Mouse (Mus musculus) c-Kit-negative CD71-positive TER-119-positive erythroid progenitor cells, embryonic 14.5 days (primary cell): ENCODE results near the gene Tfip11.

ENCODE experiments used
- DNase-seq: peaks from one replicate; pipeline ENCODE4 v3.0.0-alpha.2; 2013; ENCODE audit warnings: low read depth, low spot score

Tfip11 gene

DNA sequence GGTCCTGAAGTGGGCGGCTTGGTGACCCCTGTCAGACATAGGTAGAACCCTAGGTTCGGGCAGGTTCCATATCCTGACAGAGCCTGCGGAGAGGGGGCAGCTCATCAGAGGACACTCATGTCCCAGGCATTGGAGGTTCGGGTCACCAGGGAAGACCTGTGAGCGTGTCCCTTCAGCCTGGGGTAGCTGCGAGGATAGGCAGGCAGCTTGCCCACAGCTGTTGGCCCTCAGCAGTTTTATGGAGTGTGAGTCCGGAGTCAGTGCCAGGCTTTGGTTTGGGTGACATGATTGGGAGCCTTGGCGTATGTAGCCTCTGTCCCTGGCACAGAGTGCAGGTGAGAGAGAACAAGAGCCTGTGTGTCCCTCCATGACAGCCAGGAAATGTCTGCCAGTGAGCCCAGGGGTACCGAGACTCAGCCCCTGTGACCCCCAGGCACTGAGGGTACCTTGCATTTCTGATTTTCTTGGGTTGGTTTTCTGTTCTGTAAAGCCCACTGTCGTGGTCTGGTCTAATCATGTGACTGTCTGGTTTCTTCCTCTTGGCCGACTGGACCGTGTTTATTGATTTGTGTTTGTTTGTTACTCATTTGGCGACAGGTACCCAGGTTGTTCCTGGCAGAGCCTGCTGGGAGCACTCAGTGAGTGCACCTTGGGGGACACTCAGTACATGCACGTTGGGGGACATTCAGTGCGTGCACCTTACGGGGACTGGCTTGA is 36.2 kb upstream of the Tfip11 start:
- no peak for DNase-seq

DNA sequence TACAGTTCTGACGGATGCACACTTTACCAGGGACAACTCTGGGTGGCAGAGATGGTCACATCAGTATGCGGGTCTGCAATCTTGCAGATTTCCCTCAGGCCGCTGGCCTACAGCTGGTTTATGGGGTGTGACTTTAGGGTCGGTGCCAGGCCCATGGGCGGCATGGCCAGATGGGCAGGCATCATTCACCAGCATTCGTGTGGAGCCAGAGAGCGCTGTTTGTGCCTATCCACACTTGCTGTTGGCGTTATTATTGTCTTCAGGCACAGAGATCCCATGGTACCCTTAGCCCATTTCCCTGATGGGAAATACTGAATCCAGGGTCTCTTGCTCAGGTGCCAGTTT is 35.6 kb upstream of the Tfip11 start:
- DNase-seq, result no peak

DNA sequence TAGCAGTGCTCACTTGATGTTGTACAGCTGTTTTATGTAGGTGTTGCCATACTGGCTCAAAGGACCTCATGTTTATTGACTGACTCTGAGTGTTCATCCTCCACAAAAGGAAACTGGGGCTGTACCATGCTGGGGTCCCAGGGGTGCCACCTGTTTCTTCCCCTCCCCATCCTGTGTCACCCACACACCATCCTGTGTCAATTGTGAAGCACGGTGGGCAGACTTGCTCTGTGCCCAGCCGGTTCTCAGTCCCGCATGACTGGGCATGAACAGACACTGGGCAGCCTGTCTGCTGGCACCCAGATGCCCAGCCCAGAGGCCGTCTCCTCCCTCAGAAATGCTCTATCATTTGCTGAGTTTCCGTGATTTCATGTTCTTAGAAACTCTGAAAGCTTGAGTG is 34.3 kb upstream of the Tfip11 start:
- no peak for DNase-seq

DNA sequence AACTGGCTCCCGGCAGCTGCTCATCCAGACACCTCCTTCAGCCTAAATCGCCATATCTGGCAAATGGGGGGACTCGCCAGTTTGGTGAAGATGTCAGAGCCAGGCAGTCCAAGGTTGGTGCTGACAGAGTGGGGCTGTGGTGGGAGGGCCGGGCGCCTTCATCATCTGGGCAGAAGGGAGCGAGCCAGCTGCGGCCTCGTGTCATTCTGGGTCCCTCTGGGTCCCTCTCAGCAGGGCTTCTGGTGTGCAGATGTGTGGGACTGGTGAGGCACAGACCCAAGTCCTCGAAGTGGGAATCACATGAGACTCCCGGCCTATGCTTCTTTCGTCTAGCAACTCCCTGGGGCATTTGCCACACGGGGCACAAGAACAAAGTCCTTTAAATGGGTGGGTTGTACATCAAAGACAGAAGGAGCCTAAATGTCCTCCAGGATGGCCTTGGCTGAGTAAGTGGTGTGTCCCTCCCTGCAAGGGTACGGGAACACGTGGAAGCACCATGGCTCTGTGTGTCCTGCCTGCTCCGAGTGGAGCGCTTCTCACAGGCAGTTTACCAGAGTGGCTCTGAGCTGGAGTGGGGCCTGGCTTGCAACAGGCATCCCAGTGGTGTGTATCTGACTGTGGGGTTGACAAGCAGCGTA is 33.7 kb upstream of the Tfip11 start:
- no peak for DNase-seq

DNA sequence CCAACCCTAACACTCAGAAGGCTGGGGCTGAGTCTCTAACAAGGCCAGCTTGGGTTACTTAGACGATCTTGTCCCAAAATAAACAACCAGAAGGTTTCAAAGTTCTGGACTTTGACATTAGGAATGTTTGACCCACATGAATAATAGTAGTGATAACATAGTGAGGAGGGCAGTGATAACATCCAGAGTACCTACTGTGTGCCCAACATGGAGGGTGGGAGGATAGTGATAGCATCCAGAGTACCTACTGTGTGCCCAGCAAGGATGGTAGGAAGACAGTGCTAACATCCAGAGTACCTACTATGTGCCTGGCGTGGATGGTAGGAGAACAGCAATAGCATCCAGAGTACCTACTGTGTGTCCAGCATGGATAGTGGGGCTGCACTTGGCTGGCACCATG is 32.4 kb upstream of the Tfip11 start:
- DNase-seq, result no peak

DNA sequence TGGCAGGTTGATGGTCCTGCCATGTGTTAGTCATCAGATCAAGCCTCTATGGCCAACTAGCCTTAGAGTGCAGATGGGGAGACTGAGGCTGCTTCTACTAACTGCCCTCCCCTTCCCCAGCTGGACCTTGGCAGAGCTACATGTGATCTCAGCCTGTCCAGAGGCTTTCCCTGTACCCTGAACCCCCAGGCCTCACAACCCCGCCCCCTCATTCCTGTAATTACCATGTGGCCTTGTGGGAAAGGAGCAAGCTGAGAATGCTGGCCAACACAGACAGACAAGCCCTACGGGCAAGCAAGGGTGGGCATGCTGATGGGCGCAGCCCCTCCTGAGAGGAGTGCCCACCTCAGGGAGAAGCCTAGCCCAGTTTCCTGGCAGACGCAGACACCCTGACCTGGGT is 31.5 kb upstream of the Tfip11 start:
- no peak for DNase-seq

DNA sequence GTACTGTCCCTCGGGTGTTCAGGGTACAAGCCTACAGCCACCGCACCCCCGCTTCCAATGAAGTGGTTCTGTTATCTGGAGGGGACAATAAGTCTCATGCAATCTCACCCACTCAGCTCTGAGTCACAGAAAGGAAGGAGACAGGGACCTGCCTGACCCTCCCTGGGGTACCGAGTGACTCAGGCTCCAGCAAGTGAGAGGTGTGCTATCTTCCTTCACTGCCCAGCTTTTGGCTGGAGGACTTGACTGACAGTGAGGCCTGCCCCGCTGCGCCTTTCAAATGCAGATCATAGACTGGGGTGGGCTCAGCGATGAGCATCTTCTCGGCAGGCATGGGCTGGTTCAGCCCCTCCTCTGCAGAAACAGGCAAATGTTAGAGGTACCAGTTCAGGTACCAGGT is 31.0 kb upstream of the Tfip11 start:
- no peak for DNase-seq

DNA sequence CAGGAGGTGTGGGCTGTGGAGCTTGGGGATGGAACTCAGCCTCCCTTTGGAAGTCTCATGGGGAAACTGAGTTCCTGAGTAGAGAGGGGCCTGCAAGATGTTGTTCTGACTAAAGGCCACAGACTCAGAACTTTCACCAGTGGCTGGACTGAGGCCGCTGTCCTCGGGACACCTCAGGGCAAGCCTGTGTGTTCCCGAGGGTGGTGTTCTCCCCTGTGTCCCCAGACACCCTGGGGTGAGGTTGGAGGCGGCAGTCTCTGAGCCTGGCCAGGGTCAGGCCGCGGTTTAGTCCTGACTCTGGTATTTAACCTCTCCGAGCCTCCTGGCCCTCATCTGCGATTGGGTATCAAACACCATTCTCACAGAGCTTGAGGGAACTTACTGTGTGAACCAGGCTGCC is 30.6 kb upstream of the Tfip11 start:
- DNase-seq, result no peak

DNA sequence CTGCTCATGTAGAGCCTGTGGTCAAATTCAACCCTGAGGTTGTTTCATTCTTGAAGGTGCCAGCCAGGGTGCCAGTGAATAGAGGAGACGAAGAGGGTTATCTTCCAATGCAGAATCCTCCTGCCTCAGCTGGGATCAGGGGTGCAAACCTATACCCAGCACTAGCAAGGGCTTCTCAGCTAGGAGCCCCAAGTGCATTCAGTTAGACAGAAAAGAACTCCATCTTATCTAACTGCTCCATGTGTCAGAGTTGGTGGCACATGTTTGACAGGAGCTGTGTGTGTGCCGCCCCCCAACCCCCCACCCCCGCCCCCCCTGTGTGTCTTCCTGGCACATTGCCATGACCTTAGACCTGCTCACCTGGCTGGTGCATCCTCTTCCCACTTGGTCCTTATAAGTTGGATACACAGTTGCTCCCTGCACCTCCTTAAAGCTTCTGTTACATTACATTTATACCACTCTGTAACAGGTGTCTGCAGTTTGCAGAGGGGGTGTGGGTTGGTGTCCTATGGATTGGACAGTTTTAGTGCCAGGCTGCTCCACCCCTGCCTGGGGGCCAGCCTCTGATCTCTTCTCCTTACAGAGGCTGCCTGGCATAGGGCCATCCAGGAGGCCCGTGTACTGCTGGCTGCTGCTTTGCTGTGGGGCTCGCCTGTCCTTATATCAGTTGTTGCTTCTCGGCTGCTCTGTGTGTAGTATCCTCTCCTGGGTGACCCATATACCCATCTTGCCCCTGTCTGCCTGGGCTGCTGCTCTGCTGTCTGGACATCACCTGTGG is 29.6 kb upstream of the Tfip11 start:
- no peak for DNase-seq

DNA sequence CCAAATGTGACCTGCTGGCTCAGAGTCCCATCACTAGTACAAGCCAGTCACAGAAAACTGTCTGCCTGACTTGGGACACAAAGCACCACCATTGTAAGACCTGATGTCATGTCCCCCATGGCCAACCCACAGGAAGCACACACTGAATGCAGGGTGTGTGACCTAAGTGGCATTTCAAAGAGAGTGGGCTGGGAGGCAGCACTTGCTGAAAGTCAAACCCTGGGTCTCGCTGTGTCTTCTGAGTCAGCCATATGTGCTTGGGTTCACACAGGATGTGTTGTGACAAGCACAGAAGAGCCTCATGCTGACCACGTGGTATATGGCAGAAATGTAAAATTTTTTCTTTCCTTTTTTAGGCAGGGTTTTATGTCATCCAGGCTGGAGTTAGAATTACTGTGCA is 28.9 kb upstream of the Tfip11 start:
- no peak for DNase-seq

DNA sequence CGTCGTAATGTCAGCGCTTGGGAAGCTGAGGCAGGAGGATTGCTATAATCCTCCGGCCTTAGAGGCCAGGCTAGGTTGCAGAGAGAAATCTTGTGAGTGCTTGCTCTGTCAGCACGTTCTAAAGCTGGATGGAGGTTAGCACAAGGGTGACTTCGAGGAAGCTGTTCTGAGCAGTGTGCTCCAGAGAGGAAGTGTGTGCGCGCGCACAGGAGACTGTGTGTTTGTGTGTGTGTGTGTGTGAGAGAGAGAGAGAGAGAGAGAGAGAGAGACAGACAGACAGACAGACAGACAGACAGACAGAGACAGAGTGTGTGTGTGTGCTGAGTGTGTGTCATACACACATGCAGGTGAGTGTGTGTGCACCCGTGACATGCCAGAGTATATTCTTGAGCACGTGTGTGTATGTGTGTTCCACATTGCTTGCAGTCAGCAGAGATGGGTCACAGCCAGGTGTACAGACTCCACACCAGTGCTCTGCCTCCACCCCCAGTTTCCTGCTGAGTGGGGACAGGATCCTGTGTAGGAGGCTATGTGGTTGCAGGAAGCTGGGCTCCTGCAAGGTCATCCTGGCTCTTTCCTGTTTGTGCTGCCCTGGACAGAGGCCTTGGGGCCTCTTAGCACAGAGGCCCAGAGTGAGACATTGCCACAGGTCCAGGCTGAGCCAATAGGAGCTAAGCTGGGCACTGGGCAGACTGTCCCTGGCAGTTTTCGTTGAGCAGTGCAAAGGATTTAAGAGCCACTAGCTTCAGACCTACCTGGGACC is 27.8 kb upstream of the Tfip11 start:
- no peak for DNase-seq

DNA sequence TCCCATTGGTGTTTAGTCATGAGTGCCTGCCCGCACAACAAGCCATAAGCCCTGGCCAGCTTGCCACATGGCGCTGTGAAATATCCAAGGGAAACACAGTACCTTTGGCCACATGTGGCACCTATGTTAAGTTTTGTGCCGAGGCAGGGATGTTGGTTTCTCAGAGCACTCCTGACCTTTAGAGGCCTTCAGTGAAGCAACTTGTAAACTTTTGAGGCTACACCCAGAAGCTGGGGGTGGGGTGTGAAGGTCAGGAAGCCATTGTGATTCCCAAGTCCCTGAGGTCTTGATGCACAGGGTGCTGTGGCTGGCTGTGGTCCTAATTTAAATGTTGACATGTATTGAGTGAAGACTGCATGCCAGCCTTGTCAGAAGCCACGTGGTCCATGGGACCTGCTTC is 26.8 kb upstream of the Tfip11 start:
- DNase-seq, result no peak

DNA sequence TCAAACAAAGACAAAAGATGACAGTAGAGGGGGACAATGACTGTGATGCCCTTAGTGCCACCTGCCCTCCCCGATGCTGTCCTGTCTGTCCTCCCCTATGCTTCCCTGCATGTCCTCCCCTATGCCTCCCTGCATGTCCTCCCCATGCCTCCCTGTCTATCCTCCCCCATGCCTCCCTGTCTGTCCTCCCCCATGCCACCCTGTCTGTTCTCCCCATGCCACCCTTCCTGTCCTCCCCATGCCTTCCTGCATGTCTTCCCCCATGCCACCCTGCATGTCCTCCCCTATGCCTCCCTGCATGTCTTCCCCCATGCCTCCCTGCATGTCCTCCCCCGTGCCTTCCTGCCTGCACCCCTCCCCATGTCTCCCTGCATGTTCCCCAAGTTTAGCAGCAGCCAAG is 26.0 kb upstream of the Tfip11 start:
- no peak for DNase-seq

DNA sequence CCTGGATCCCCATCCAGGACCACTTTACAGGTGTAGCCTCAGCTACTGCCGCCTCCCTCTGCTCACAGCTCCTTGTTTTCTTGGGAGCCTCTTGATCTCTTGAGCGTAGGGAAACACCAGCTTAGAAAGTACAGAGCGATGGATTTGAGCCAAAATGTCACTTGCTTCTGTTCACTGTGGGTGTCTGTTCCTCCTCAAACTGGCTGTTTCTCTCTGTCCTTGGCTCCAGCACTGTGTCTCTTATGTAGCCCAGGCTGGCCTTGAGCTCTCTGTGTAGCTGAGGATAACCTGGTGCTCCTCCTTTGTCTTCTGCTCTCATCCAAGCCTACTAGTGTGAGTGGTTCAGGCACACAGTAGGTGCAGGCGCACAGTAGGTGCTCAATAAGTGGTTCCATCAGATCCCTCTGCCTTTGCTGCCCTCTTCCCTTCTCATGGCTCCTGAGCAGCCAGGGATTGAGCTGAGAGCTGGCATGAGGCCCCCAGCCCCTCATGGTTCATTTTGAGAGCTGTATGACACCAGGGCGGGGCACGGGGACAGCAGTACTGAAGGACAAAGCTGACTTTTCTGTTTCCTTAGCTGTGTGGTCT is 25.3 kb upstream of the Tfip11 start:
- no peak for DNase-seq

DNA sequence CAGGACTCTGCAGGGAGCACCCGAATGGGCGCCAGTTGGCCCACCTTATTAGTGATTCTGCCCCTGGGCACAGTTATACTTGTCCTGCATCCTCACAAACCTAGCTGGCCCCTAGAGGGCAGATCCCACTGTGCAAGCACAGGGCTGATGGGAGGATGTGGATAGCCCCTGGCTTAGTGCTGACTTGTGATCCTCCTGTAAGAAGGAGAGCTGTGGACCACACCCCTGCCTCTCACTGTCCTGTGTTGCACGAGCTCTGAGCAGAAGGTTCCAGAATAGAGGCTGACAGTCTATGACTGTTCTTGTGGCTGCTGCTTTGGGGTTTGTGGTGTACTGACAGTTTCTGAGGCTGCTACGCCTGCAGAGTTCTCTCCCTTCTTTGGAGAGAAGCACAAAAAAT is 24.5 kb upstream of the Tfip11 start:
- DNase-seq, result no peak

DNA sequence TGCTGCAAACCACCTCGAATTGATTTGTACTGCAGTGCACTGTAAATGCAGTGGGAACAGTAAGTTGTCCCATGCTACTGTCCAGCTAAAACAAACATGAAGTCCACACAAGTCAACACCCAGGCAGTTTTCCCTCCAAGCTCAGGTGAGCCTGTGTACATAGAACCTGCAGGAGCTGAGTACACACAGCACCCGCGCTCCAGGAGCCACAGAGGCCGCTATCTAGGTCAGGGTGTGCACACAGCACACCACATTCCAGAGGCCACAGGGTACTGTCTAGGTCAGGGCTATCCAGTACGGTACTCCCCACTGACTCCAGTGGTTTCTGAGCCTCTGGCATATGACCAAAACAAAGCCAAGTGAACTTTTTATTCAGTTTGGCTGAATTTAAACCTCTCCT is 23.8 kb upstream of the Tfip11 start:
- no peak for DNase-seq

DNA sequence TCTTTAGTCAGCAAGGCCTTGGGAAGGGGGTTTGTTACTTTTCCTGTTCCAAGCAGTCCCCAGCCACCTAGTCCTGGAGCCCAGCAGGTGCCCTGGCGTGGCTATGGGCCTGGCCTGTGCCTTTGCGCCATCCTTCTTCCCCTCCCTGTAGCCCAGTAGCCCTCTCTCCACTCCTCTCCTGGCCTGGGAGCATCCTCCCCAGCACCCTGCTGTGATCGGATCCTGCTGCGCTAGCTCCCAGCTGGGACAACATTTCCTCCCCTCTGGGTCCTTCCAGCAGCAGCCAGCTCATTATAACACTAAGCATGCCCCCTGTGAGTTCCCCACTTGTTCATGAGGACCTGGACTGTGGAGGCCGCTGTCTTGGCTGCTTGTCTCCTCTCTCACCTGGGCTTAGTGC is 20.3 kb upstream of the Tfip11 start:
- no peak for DNase-seq

DNA sequence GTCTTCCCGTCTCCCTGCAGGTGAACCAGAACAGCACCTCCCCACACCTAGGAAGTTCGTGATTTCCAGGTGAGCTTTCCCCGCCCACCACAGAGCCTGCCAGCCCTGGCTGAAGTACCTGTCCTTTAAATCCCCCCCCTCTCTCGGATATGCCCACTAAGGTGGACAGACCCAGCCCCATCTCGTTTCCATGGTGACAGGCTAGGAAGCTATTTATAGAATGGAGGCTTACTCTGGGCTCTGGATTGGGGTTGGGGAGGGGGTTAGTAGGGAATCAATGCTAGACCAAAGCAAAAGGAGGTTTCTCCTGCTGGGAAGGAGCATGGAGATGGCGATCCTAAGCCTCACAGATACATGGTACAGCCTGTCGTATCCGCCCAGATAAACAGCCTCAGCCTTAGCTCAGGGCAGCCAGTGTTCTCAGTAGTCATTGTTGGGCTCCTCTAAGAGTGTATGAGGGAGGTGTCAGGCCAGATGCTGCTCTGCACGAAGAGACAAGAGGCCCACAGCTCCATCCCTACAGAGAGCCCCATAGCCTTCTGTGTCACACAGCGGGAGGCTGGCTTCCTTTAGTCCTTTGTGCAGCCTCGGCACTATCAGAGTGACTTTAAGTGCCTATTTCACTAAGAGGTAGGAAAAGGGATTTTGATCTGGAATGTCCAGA is 12.8 kb upstream of the Tfip11 start:
- DNase-seq, result no peak

DNA sequence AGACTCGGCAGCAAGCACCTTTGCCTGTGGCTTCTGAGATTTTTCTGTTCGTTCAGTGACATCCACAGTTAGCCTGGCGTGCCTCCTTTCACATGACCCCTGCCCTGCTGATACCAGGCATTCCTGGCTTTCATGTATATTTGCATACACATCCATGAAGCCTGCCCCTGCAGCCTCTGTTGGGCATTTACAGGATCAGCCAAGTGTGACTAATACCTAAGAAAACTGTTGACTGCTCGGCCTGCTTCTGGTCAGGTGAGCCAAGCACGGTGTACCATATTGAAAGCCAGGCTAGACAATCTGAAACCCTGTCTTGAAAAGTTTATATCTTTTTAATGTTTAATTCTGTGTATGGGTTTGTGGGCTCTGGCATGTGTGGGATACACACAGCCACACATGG is 9.7 kb upstream of the Tfip11 start:
- DNase-seq, result no peak

DNA sequence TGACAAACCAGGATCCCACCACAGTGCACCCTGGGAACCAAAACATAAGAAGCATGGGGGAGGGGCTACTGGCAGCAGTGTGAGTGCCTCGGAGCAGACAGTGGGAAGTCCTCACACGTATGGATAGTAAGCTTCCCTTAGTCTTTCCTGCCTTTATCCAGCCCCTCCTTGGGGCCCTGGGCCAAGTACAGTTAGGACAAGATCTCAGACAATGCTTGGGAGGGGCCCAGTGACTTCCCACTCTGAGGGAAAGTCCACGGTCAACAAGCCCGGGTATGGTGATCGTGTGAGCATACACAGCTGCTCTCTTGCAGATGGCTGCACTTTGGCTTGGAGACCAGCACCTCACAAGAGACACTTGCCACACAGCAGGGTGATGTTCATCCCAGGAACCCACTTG is 8.8 kb upstream of the Tfip11 start:
- no peak for DNase-seq

DNA sequence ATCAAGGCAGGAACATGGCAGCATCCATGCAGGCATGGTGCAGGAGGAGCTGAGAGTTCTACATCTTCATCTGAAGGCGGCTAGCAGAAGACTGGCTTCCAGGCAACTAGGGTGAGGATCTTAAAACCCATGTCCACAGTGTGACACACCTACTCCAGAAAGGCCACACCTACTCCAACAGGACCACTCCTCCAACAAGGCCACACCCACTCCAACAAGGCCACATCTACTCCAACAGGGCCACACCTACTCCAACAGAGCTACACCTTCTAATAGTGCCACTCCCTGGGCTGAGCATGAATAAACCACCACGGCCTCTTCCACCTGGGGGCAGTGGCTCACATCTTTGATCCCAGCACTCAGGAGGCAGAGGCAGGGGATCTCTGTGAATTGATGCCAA is 6.8 kb upstream of the Tfip11 start:
- DNase-seq, result peak; percentile 24
